Mouse (Mus musculus): ENCODE measurements around the gene Pole4.

GRCm38 (mm10) chr6:82751791-82752190, 46.6 kb upstream of the Pole4 start:
- TF ChIP-seq POLR2A (IDR thresholded peaks at IDR 0.05; ENCODE audit: borderline replicate concordance, control insufficient read depth, low read depth, low read length) = no peak
- no peak for TF ChIP-seq CTCF (IDR thresholded peaks at IDR 0.05; ENCODE audit: control insufficient read depth, insufficient read depth, low read length)
